Mouse (Mus musculus) cerebellum, adult 2 months (tissue): ENCODE measurements around the gene D11Wsu47e.

Experiments
- CTCF ChIP-seq: fragments of 200-500 bp; IDR thresholded peaks from 2 replicates; pipeline ENCODE4 v1.5.1; 2011; ENCODE audit warnings: low read depth, mild to moderate bottlenecking, control low read depth, low read length, moderate library complexity, borderline replicate concordance; ENCODE audit not compliant: insufficient read depth
- POLR2A ChIP-seq: fragments of 200-500 bp; IDR thresholded peaks from 2 replicates; pipeline ENCODE4 v1.6.1; 2011; ENCODE audit warnings: low read length, control low read depth, borderline replicate concordance; ENCODE audit not compliant: insufficient read depth

GRCm38 (mm10) chr11:113673614-113674013 is 10.6 kb upstream of the D11Wsu47e start:
- TF ChIP-seq CTCF (no peak), POLR2A (no peak)
